Mouse (Mus musculus) small intestine, adult 2 months (tissue): ENCODE measurements around the gene Cks1b. TPM values are rescaled to one million over a fixed set of nuclear protein-coding genes. Genes with fewer than 3 reads are reported as not detected.

Experiments used
- H3K27ac ChIP-seq: fragments of 200-500 bp; 2 replicates; pipeline ENCODE4 v1.5.1; 2012; ENCODE audit warnings: low read depth, low read length, control low read depth, inconsistent platforms; ENCODE audit not compliant: insufficient read depth
- H3K27me3 ChIP-seq: fragments of 200-500 bp; 2 replicates; pipeline ENCODE4 v1.6.1; 2012; ENCODE audit warnings: mild to moderate bottlenecking, moderate library complexity, low read length, inconsistent platforms; ENCODE audit not compliant: control insufficient read depth, insufficient read depth
- H3K36me3 ChIP-seq: fragments of 200-500 bp; 2 replicates; pipeline ENCODE4 v1.6.1; 2012; ENCODE audit warnings: mild to moderate bottlenecking, low read length, control low read depth, inconsistent platforms; ENCODE audit not compliant: control insufficient read depth, insufficient read depth
- H3K4me1 ChIP-seq: fragments of 200-500 bp; 2 replicates; pipeline ENCODE4 v1.6.1; 2012; ENCODE audit warnings: low read length, inconsistent platforms, mixed read lengths; ENCODE audit not compliant: control insufficient read depth, insufficient read depth, insufficient read length
- H3K4me3 ChIP-seq: fragments of 200-500 bp; 2 replicates; pipeline ENCODE4 v1.5.1; 2012; ENCODE audit warnings: low read depth, mild to moderate bottlenecking, control low read depth, inconsistent platforms, low read length, moderate library complexity
- CTCF ChIP-seq: fragments of 200-500 bp; IDR thresholded peaks from 2 replicates; pipeline ENCODE4 v1.5.1; 2012; ENCODE audit warnings: low read depth, mild to moderate bottlenecking, control low read depth, inconsistent platforms, low read length, moderate library complexity, mixed read lengths; ENCODE audit not compliant: insufficient replicate concordance, insufficient read length; ENCODE audit errors: extremely low read depth
- POLR2A ChIP-seq: fragments of 200-500 bp; IDR thresholded peaks from 2 replicates; pipeline ENCODE4 v1.6.1; 2012; ENCODE audit warnings: low read depth, mild to moderate bottlenecking, control low read depth, inconsistent platforms, low read length, moderate library complexity
- WGBS: fragments of 180-500 bp; shearing (Covaris S2); methylation state at CpG from one replicate; pipeline ENCODE4 v1.1.7; 2018; 5-methylcytosine and 5-hydroxymethylcytosine counted together
- polyA plus RNA-seq: library from polyadenylated mRNA; depleted of rRNA; stranded (reverse); fragments of >200 nt; gene quantifications from 2 replicates; pipeline ENCODE4 v1.2.3, GENCODE M21; 2012

Gene Cks1b
- polyA plus RNA-seq, 1 experiment, result 13.7 TPM

DNA sequence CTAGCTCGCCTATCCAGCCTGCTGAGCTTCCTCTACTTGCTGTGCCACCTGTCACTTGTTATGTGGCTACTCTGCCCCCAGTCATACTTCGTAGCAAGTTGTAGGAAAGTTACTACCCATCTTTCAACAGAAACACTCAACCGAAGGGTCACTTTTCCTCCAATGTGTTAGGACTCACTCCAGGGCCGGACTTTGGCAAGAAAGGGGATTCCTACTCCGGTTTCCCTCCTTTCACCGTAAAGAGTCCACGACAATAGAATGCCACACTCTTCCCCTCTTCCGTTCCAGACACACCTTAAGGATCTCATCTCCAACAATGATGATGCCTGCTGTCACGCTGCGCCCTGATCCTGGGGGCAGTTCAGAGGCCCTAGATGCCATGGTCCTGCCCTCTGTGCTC lies 7.3 kb downstream of the Cks1b start:
- Histone ChIP-seq H3K4me3 (peak overlapping the region; percentile 59), H3K27me3 (no peaks in the 10 kb centered on the region), H3K4me1 (peaks cover 2% of the 10 kb centered on the region; the same call in 1 of the 2 replicates), H3K27ac (0 out of 2 replicates have a peak overlapping the region, but pooled peaks have one; percentile 35), H3K36me3 (peaks cover 21% of the 10 kb centered on the region)
- TF ChIP-seq POLR2A (no peak), CTCF (no peak)
- WGBS, result 47% methylated on average over 10 of the region's 10 CpGs

DNA sequence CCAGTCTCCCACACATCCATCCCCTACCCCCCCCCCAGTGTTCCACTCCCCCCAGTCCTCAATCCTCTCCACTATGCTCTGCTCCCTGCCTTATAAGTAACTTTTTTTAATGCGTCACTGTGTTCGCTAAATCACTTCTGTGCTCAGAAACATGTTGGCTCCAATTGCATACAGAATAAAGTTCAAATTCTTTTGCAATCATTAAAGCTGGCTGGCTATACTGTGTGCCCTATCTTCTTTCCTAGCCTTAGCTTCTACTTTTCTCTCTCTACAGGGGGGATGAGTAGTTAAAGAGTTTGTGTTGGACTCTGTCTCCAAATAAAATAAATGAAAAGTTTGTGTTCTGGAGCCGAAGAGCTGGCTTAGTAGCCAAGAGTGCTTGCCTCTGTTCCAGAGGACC lies 8.5 kb downstream of the Cks1b start:
- TF ChIP-seq CTCF, result no peak
- no peak for TF ChIP-seq POLR2A
- no peak overlapping the region for H3K27ac ChIP-seq
- WGBS, result 91% methylated on average over 3 of the region's 3 CpGs

DNA sequence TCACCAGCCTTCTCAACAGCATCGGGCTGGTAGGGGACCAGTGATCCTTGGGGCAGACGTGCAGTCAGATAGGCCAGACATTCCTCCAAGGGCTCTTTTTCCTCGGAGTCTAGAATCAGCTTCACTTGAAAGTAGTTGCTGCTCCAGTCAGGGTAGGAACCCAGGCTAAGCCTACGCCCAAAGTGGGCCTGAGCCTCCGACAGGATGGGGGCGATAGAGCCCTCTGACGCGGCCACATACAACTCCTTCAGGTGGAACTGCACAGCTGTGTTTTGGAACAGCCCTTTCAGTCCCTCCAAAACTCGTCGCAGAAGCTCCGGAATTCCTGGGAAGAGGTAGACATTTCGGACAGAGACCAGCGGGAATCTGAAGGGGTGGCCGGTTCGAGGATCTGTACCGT lies 9.7 kb downstream of the Cks1b start:
- WGBS, result 83% methylated on average over 16 of the region's 16 CpGs
- no peak overlapping the region for H3K4me3 ChIP-seq

More for the DNA sequence above, 8.5 kb downstream of the Cks1b start:
- Histone ChIP-seq H3K4me3 (no peak overlapping the region), H3K4me1 (peaks cover 2% of the 10 kb centered on the region; the same call in 1 of the 2 replicates), H3K36me3 (peaks cover 29% of the 10 kb centered on the region), H3K27me3 (no peaks in the 10 kb centered on the region)

DNA sequence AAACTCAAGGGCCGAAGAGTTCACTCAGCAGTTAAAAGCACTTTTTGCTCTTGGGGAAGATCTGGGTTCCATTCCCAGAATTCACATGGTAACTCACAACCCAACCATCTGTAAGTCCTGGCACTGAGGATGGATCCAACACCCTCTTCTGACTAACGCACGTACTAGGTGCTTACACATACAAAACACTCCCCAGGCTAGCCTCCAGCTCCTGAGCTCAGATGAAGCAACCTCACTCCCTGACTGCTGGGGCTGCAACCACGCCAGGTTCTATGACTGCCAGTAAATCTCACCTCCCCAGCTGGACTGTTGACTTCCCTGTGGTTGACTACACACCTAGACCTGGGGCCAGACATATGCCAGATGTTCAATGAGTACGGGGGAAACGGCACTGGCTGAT lies 11.3 kb downstream of the Cks1b start:
- no peak for TF ChIP-seq POLR2A
- no peak for TF ChIP-seq CTCF
- peaks cover 50% of the 10 kb centered on the region for H3K36me3 ChIP-seq
- peaks cover 7% of the 10 kb centered on the region; the same call in 1 of the 2 replicates for H3K4me1 ChIP-seq
- no peak overlapping the region for H3K4me3 ChIP-seq
- no peak overlapping the region for H3K27ac ChIP-seq
- no peaks in the 10 kb centered on the region for H3K27me3 ChIP-seq
- 87% methylated on average over 6 of the region's 6 CpGs for WGBS

More for the DNA sequence above, 9.7 kb downstream of the Cks1b start:
- H3K27ac ChIP-seq, result no peak overlapping the region
- no peaks in the 10 kb centered on the region for H3K27me3 ChIP-seq
- no peak for TF ChIP-seq CTCF
- no peak for TF ChIP-seq POLR2A
- H3K4me1 ChIP-seq, result peaks cover 2% of the 10 kb centered on the region; the same call in 1 of the 2 replicates
- H3K36me3 ChIP-seq, result peaks cover 36% of the 10 kb centered on the region

DNA sequence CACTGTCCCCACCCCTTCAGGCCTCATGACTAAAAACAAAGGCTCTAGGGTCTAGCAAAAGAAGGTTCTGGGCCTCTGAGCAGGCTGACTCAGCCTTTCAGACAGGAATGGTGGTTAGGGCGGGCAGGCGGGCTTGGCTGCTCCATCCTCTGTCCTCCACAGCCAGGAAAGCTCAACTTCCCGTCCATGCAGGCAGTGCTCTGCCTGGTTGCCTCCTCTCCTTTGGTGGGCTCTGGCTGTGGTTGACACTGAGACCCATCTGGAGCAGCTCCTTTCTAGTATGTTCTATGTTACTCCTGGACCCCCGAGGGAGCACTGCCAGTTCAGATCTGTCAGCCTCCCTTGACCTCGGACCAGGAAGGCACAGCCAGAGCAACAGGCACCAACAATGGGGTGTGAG lies 15.5 kb downstream of the Cks1b start, which contains the start of gene Lenep:
Gene Lenep, minus strand, starts transcription at position 101 of the 400 bp plus-strand sequence.
- H3K27me3 ChIP-seq, result no peaks in the 10 kb centered on the region
- TF ChIP-seq CTCF, result no peak
- no peak for TF ChIP-seq POLR2A
- 81% methylated on average over 5 of the region's 5 CpGs for WGBS
- peaks cover 48% of the 10 kb centered on the region for H3K36me3 ChIP-seq
- H3K27ac ChIP-seq, result no peak within 1 kb of the TSS
- H3K4me3 ChIP-seq, result no peak within 1 kb of the TSS
- H3K4me1 ChIP-seq, result peaks cover 6% of the 10 kb centered on the region; the same call in 1 of the 2 replicates

DNA sequence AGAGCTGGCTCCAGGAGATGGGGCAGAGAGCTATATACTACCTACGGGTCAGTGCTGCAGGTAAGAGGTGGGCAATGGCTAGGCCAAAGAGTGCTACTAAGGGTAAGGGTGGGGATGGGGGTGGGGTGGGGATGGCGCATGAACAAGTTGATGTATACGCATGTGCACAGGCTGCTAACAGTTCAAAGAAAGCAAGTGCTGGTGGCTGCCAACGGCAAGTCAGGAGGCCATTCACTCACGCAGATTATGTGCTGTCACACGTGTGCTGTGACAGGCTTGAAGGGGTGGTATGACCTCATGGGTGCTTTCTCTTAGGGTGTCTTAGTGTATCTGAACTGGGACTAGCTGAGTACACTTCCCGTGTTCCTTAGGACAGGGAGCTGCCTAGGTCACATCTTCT lies 16.9 kb downstream of the Cks1b start:
- peaks cover 39% of the 10 kb centered on the region for H3K36me3 ChIP-seq
- no peak for TF ChIP-seq CTCF
- no peak for TF ChIP-seq POLR2A
- no peak overlapping the region for H3K4me3 ChIP-seq
- H3K4me1 ChIP-seq, result peaks cover 6% of the 10 kb centered on the region; the same call in 1 of the 2 replicates
- H3K27me3 ChIP-seq, result no peaks in the 10 kb centered on the region
- no peak overlapping the region for H3K27ac ChIP-seq
- WGBS, result 77% methylated on average over 7 of the region's 7 CpGs

DNA sequence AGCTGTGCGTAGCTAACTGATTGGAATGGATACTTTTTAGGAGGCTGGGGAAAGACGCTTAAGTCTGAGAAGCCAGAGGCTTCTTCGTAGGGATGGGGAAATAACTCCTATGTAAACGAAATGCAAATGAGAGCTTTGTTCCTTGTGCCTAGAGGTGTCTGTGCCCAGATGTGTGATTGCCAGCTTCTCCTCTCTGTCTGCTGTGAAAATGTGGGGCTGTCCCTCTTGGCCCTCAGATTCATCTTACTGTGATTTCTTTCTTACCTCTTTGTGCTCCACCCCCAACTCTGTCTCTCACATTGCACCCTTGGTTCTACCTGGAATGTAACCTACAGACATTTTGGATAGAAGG lies 21.6 kb downstream of the Cks1b start:
- WGBS, result 3% methylated on average over 4 of the region's 4 CpGs
- TF ChIP-seq POLR2A (no peak), CTCF (no peak)
- H3K36me3 ChIP-seq, result peaks cover 7% of the 10 kb centered on the region
- H3K4me1 ChIP-seq, result no peaks in the 10 kb centered on the region; the same call in 1 of the 2 replicates
- no peaks in the 10 kb centered on the region for H3K27me3 ChIP-seq
- H3K4me3 ChIP-seq, result peak overlapping the region; percentile 72; the same call in 1 of the 2 replicates
- no peak overlapping the region for H3K27ac ChIP-seq
